Mouse (Mus musculus) cerebellum, adult 2 months (tissue): Measurements from ENCODE around the gene Dscaml1. TPM values are rescaled to one million over a fixed set of nuclear protein-coding genes. Genes with fewer than 3 reads are reported as not detected.
A peak's percentile ranks its signal among the peaks of the same experiment; 100 is the strongest.

Source experiments
- DNase-seq, 2 experiments: peaks; one replicate each; pipeline ENCODE4 v3.0.0; 2021
- H3K27ac ChIP-seq: fragments of 200-500 bp; 2 replicates; pipeline ENCODE4 v1.5.1; 2012; ENCODE audit warnings: low read length, control low read depth, inconsistent platforms; ENCODE audit not compliant: insufficient read depth
- H3K27me3 ChIP-seq: fragments of 200-500 bp; 2 replicates; pipeline ENCODE4 v1.6.1; 2012; ENCODE audit warnings: inconsistent platforms, mild to moderate bottlenecking, low read length, moderate library complexity; ENCODE audit not compliant: control insufficient read depth, insufficient read depth
- H3K4me1 ChIP-seq: fragments of 200-500 bp; 2 replicates; pipeline ENCODE4 v1.6.1; 2011; ENCODE audit warnings: low read length; ENCODE audit not compliant: control insufficient read depth, insufficient read depth
- H3K4me3 ChIP-seq: fragments of 200-500 bp; replicated peaks from 2 replicates; pipeline ENCODE3; 2011; ENCODE audit warnings: mild to moderate bottlenecking, low read depth, low read length, control low read depth; ENCODE audit not compliant: insufficient read depth
- CTCF ChIP-seq: fragments of 200-500 bp; IDR thresholded peaks from 2 replicates; pipeline ENCODE4 v1.5.1; 2011; ENCODE audit warnings: low read depth, mild to moderate bottlenecking, control low read depth, low read length, moderate library complexity, borderline replicate concordance; ENCODE audit not compliant: insufficient read depth
- POLR2A ChIP-seq: fragments of 200-500 bp; IDR thresholded peaks from 2 replicates; pipeline ENCODE4 v1.6.1; 2011; ENCODE audit warnings: low read length, control low read depth, borderline replicate concordance; ENCODE audit not compliant: insufficient read depth
- WGBS: fragments of 180-500 bp; shearing (Covaris S2); methylation state at CpG from one replicate; pipeline ENCODE4 v1.1.7; 2018; 5-methylcytosine and 5-hydroxymethylcytosine counted together
- polyA plus RNA-seq: library from polyadenylated mRNA; depleted of rRNA; stranded (reverse); fragments of >200 nt; gene quantifications from 2 replicates; pipeline ENCODE4 v1.2.3, GENCODE M21; 2012

Dscaml1 gene
- polyA plus RNA-seq, 1 experiment: 23.4 TPM

GRCm38 (mm10) chr9:45389596-45389995 is 36.8 kb upstream of the Dscaml1 start:
- DNase-seq: no peak
- Histone ChIP-seq H3K27ac (no peak overlapping the region), H3K4me3 (no peak overlapping the region), H3K4me1 (no peaks in the 10 kb centered on the region), H3K27me3 (no peaks in the 10 kb centered on the region)
- WGBS: 88% methylated on average over 8 of the region's 8 CpGs
- TF ChIP-seq CTCF: no peak
- no peak for TF ChIP-seq POLR2A

- Histone ChIP-seq H3K27me3 (no peaks in the 10 kb centered on the region), H3K4me3 (no peak overlapping the region), H3K27ac (no peak overlapping the region), H3K4me1 (no peaks in the 10 kb centered on the region)
- DNase-seq: no peak
- WGBS: 92% methylated on average over 7 of the region's 7 CpGs
- no peak for TF ChIP-seq CTCF
- no peak for TF ChIP-seq POLR2A
These were observed 35.1 kb upstream of the Dscaml1 start for GRCm38 (mm10) chr9:45391299-45391698.

- Histone ChIP-seq H3K27me3 (no peaks in the 10 kb centered on the region), H3K27ac (no peak overlapping the region), H3K4me3 (no peak overlapping the region), H3K4me1 (peaks cover 12% of the 10 kb centered on the region)
- TF ChIP-seq POLR2A (no peak), CTCF (no peak)
- 93% methylated on average over 6 of the region's 6 CpGs for WGBS
- DNase-seq: no peak
These were observed 31.2 kb upstream of the Dscaml1 start for GRCm38 (mm10) chr9:45395218-45395617.

GRCm38 (mm10) chr9:45395796-45396195 is 30.6 kb upstream of the Dscaml1 start:
- Histone ChIP-seq H3K27ac (no peak overlapping the region), H3K27me3 (no peaks in the 10 kb centered on the region), H3K4me3 (no peak overlapping the region), H3K4me1 (peaks cover 12% of the 10 kb centered on the region)
- 68% methylated on average over 3 of the region's 3 CpGs for WGBS
- no peak for DNase-seq
- TF ChIP-seq POLR2A: no peak
- no peak for TF ChIP-seq CTCF

- no peak for TF ChIP-seq CTCF
- no peak for TF ChIP-seq POLR2A
- H3K4me1 ChIP-seq: peaks cover 12% of the 10 kb centered on the region
- H3K27ac ChIP-seq: no peak overlapping the region
- WGBS: 4% methylated on average over 1 of the region's 1 CpGs
- DNase-seq: peak; percentile 79 to 89
- H3K27me3 ChIP-seq: no peaks in the 10 kb centered on the region
- H3K4me3 ChIP-seq: no peak overlapping the region
These were observed 28.1 kb upstream of the Dscaml1 start for GRCm38 (mm10) chr9:45398336-45398735.

- TF ChIP-seq CTCF (no peak), POLR2A (no peak)
- Histone ChIP-seq H3K27ac (no peak within 1 kb of the TSS), H3K4me3 (no peak within 1 kb of the TSS), H3K4me1 (peaks cover 12% of the 10 kb centered on the region), H3K27me3 (no peaks in the 10 kb centered on the region)
- no peak for DNase-seq
- WGBS: 74% methylated on average over 4 of the region's 4 CpGs
These were observed 27.0 kb upstream of the Dscaml1 start, which contains the start of gene Fxyd2 for GRCm38 (mm10) chr9:45399434-45399833. TSS of gene Fxyd2 (plus strand) at chr9:45399669.

GRCm38 (mm10) chr9:45401851-45402250 is 24.6 kb upstream of the Dscaml1 start:
- 77% methylated on average over 4 of the region's 4 CpGs for WGBS
- Histone ChIP-seq H3K4me1 (peaks cover 12% of the 10 kb centered on the region), H3K27me3 (no peaks in the 10 kb centered on the region), H3K27ac (no peak overlapping the region), H3K4me3 (no peak overlapping the region)
- TF ChIP-seq POLR2A: no peak
- no peak for TF ChIP-seq CTCF
- DNase-seq: no peak

GRCm38 (mm10) chr9:45402957-45403356 is 23.5 kb upstream of the Dscaml1 start:
- Histone ChIP-seq H3K4me3 (no peak overlapping the region), H3K27ac (no peak overlapping the region), H3K27me3 (no peaks in the 10 kb centered on the region), H3K4me1 (peaks cover 11% of the 10 kb centered on the region)
- no peak for DNase-seq
- WGBS: 83% methylated on average over 2 of the region's 2 CpGs
- TF ChIP-seq CTCF (no peak), POLR2A (no peak)

GRCm38 (mm10) chr9:45405694-45406093 is 20.7 kb upstream of the Dscaml1 start:
- DNase-seq: no peak
- H3K4me1 ChIP-seq: no peaks in the 10 kb centered on the region; the same call in 1 of the 2 replicates
- no peak overlapping the region for H3K4me3 ChIP-seq
- 86% methylated on average over 5 of the region's 5 CpGs for WGBS
- H3K27ac ChIP-seq: no peak overlapping the region
- no peaks in the 10 kb centered on the region for H3K27me3 ChIP-seq
- TF ChIP-seq CTCF: no peak
- TF ChIP-seq POLR2A: no peak
